Mouse (Mus musculus): Measurements from ENCODE around the gene Coro2b.

Coro2b gene

DNA sequence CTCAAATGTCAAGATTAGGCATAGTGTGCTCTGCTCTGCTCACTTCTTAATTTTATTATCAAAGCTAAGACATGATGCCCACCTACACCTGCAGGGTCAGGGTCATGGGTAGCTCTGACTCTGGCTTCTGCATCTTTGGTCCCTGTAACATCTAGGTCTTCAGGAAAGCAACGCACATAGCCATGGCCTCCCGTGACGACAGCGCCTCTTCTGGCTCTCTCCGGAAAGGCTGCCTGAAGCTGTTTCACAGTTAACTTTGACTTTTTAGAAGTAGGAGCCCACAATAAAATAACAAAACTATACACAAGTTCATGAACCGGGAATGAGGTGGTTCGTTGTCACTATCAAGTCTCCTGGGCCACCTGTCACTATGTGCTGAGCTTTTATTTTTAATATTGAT lies 99.4 kb downstream of the Coro2b start:
- no peak for DNase-seq (ENCODE audit: low spot score)

DNA sequence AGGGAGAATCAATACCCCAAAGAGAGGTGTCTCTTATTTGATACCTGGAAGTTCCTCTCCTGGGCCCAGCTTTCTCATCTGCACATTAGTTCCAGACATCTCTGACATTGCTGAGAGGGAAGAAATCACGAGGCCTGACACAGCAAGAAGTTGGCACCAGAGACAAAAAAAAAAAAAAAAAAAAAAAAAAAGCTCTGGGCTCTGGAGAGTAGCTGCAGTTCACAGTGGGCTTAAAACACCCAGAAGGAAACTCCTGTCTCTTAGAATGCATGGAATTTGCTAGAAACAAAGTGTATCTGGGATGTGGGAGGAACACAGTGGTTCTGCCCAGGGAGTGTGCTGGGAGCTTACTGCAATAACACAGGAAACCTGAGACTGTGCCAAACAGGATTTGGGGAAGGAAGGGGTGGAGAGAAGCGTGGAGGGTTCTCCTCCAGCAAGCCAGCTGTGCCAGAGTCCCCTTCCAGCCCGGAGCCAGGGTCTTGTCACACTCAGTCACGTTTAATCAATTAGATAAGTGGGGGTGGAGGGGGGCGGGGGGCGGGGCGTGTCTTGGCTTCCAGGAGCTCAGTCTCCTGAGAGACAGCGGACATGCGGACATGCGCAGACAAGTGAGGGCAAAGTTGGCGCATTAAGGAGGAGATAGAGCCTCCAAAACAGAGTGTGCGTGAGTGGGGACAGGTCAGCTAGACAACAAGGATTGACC lies 101.1 kb downstream of the Coro2b start:
- DNase-seq (ENCODE audit: low spot score): peak; percentile 72

DNA sequence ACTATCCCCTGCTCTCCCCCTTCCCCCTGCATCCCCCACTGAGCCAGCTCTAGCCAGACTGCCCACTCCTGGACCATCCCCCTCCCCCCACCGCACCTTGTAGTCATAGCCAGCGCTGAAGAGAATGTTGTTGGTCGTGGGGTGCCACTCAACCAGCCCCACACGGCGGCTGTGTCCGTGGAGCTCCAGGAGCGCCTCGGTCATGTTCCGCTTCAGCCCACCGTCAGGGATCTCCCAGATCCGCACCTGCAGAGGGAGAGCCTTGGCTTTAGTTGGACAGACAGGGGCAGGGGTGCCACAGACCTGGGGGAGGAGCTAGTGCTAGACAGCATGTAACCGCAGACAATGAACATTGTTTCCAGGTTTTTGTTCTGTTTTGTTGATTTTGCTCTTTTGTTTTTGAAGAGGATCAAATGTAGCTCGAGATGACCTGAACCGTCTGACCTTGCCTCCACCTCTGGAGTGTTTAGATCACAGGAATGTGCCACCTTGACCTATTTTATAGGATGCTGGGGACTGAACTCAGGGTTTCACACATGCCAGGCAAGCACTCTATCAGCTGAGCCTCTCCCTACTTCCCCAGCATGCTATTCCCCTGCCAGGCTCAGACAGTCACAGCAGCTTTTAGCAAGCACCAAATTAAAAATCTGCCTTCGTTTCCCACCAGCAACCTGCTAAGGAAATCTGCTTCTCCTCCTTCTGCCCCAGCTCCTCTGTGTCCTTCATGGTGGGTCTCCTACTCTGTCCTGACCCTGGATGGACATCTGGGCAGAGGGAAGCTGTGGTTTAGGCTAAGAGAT lies 104.4 kb downstream of the Coro2b start:
- no peak for DNase-seq (ENCODE audit: low spot score)

DNA sequence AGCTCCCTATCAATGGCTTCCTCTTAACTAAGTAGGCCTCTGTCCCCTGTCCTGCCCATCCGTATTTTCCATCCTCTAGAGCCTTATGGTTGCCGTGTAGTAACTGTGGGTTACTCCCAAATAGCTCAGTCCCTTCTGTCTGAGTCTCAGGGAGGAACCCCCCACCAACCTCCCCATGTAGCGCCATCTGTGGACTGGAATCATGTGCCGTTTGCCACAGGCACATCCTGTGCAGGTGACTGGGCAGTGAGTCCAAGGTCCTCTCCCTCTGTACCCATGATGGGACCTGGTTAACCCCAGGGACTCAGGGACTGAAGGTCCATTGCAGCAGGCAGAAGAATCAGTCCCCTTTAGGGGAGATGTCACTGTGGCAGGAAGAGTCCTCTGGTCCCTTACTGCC lies 106.1 kb downstream of the Coro2b start:
- DNase-seq (ENCODE audit: low spot score): no peak

DNA sequence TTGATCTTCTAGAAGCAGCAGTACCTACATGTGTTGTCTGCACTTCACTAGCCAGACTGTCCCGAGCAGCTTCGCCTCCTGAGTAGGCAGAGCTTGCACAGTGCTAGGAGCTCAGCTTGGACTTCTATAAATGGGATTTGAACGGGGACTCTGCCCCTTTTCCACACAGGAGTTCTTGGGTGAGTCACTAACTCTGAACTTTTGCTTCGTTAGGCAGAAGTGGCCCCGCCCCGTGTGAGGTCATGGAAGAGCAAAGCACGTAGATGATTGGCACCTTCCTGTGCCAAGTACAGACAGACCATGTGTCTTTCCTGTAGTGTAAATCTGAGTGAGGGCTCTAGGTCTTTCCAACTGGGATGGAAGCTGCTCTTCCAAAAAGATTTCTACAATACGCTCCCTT lies 109.8 kb downstream of the Coro2b start:
- DNase-seq (ENCODE audit: low spot score): no peak

DNA sequence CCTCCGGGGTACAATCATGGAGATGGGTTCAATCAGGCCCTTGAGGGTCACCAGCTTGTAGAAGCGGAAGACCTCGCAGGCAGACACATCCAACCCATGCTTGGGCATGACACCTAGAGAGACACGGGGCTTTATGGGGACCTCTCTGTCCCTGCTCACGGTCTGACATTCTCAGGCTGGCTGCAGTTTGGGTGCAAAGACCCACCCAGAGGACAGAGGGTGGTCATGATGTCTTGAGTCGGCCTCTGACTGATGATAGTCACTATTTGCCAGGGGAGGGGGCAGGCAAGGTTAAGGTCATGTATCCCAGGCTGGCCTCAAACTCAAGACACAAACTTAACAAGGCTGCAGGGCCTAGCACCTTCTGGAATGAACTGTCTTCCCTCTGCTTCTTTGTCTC lies 110.3 kb downstream of the Coro2b start:
- DNase-seq (ENCODE audit: low spot score): no peak

DNA sequence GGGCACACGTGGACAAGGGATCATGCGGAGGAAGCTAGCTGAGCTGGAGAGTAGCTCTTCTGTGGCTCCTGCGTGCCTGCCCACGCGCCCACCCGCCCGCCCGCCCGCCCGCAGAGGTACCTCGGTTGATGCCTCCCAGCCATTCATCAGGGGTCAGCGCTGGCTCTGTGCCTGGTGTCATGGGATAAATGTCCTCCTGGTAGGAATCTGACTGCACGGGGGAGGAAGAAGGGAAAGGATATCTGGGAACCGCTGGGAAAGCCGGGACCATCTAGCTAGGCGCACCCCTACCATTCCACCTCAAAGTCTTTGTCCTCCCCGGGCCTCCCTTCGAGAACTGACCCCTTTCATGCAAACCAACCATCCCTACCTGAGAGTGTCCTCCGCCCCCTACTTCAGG lies 110.8 kb downstream of the Coro2b start:
- DNase-seq (ENCODE audit: low spot score): no peak

DNA sequence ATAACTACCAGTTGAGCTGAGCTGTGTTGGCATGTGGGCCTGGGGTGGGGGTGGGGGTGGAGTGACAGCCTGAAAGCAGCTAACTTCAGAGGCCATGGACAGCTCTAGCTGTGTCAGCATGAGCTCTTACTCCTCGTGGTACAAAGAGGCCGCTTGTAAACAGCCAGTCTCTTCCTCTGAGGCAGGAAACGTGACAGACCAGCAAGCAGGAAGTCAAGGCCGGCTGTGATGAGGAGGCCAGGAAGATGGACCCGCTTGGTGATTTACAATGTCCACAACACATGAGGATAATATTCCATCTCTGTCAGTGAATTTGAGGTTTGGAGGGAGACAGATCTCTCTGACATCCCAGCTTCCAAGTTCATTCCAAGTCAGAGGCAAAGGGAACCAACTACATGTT lies 111.6 kb downstream of the Coro2b start:
- DNase-seq (ENCODE audit: low spot score): peak; percentile 36

DNA sequence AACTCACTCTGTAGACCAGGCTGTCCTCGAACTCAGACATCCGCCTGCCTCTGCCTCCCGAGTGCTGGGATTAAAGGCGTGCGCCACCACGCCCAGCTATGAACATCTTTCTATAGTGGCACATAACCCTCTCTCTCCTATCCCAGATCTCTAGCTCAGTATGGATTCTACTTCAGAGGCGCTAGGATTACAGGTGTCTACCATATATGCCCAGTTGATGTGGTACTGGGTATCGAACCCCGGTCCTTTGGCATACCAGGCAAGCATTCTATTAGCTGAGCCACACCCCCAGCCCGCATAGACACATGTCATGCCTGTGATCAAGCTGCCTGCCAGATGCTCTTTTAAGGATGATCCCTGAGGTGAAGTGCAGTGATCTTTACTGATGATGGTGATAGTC lies 113.0 kb downstream of the Coro2b start:
- no peak for DNase-seq (ENCODE audit: low spot score)

DNA sequence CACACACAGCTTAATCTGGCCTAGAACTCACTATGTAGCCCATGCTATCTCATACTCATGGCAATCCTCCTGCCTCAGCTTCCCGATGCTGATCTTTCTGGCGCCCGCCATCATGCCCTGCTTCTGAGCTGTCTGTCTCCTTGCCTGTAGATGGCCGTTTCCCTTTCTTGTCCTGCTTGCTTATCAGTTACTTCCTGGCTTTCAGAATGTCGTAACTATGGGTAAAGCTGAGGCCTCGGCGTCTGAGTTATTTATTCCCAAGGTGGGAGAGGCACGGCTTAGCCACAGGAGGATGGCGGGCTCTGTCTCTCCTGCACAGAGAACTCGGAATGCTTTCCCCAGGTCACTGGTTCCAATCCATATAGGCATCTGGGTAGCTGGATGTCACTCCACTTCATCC lies 113.9 kb downstream of the Coro2b start:
- DNase-seq (ENCODE audit: low spot score): peak; percentile 67

DNA sequence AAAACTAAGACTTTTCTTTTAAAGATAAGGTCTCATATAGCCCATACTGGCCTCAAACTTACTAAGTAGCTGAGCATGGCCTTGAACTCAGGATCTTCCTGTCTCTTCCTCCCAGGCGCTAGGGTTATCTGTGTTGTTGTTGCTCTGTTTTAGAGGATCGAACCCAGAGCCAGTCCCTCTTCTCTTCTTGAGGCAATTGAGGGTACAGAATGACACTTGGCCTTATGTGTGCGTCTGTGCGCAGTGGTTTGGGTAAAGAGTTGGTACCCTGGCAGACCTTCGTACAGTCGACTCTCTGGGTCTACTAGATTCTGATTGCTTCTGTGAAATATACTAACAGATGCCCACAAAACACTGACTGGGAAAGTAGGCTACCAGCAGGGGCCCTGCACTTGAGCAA lies 114.9 kb downstream of the Coro2b start:
- DNase-seq (ENCODE audit: low spot score): no peak

DNA sequence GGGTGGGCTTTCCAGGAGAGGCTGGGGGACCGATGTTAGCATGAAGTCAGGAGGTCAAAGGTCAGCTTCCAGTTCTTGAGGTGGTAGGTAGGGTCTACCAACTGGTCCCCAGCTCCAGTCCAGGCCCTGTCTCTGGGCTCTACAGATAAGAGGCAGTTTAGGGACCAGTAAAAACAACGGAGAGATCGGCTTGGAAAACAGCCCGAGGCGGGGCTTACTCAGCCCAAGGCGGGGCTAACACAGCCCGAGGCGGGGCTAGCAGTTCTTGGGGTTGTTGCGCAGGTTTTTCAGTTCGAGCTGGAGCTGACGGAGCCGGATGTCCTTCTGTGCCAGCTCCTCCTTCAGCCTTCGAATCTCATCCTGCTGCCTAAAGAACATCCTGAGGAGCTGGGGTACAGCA lies 115.8 kb downstream of the Coro2b start:
- peak; percentile 72 for DNase-seq (ENCODE audit: low spot score)

DNA sequence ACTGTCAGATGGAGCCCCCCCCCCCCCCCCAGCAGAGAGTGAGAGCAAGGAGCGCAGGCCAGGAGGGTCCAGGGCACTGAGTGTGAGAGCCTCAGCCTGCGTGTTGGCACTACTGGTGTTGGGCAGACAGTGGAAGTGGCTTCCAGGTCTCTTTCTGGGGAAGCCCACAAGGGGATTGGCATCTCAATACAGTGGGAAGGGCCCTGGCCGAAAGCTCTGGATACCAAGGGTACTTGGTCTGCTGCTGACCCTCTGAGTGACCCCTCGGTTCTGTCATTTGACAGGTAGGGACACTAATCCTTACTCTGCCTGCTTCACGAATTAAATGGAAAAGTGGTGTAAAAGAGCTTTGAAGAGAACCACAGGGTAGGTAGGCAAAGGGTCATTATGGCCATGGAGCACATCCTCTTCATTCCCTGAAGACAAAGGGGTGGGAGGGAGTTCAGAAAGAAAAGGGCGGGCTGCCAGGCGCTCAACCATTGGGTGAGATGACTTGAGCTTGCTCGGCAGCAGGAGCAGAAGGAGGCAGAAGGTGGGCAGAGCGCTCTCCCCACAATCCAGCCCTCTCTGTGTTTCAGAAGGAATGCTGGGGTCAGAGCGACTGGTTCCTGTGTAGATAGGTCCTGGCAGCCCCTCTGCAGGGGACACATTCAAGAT lies 116.5 kb downstream of the Coro2b start:
- no peak for DNase-seq (ENCODE audit: low spot score)

DNA sequence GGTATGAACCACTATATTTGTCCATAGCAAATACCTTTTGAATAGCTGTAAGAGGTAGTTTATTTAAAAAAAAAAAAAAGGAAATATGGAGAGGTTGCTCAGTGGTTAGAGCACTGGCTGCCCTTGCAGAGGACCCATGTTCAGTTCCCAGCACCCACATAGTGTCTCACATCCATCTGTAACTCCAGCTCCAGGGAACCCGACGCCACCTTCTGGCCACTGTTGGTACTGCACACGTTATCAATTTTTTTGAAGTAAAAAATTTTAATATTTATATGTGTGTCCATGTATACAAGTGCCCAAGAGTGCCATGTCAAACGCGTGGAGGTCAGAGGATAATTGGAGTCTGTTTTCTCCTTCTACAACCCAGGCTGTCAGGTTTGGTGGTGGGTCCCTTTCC lies 118.1 kb downstream of the Coro2b start:
- no peak for DNase-seq (ENCODE audit: low spot score)

DNA sequence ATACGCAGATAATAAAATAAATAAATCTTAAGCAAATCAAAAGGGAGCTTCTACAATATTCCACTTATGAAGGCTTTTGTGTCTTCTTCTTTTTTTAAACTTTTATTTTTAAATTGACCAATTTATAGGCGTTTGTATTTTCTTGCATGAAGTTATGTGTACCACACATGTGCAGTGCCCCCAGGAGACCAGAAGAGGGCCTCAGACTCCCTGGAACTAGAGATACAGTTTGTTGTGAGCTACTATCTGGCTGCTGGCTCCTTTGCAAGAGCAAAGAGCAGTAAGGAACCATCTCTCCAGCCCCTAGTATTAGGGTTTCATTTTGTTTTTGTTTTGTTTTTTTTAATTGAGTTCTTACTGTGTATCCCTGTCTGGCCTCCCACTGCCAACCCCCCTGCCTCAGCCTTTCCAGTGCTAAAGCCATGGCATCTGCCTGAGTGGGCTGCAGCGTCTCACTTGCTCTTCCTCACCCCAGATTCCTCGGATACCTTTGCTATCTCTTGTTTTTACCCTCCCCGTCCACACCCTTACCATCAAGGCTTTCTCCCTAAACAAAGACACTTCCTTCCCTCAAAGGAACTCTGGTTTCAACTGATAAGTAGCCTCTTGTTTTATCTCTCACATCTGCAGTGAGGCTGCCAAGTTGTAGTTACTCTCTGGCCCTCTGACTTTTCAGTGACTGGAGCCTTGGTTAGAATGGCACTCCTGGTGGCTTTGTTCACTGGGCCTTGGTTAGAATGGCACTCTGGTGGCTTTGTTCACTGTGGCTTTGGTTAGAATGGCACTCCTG lies 129.3 kb downstream of the Coro2b start:
- peak; percentile 18 for DNase-seq (ENCODE audit: low spot score)

DNA sequence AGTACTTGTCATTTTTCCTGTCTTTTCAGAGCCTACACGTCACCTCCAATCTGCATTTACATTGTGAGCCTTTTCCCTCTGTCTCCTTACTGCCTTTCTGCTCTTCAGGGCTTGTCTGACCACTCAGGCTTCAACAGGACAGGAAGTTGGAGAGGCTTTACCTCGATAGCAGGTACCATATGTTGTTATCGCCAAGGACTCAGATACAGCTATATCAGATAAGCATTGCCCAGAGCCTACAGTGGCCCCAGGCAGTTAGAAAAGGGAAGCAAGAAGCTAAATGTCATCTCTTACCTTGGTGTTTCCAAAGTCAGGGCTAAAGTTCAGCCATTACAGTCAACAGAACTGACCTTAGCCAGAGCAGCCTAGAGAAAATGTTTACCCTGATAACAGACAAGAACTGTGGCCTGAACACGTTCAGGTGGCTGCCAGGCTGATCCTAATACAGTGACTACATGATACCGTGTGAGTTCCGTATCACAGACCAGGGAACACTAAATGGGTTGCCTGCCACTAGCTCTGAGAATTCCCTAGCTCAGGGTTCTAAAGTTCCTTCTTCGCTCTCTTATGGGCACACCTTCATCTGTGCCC lies 130.3 kb downstream of the Coro2b start:
- peak; percentile 71 for DNase-seq (ENCODE audit: low spot score)

DNA sequence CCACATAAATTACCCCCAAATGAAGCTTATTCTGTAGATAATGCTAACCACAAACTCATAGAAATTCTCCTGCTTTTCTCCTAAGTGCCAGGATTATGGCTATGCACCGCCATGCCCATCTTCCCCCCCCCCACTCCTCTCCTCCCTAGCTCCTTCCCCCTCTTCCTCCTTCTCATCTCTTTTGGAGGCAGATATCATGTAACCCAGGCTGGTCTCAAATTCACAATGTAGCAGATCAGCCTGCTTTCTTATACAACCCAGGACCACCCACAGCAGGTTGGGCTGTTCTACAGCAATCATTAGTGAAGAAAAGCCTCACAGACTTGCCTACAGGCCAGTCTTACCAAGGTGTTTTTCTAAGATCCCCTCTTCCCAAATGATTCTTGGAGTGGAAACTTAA lies 135.3 kb downstream of the Coro2b start:
- no peak for DNase-seq (ENCODE audit: low spot score)

DNA sequence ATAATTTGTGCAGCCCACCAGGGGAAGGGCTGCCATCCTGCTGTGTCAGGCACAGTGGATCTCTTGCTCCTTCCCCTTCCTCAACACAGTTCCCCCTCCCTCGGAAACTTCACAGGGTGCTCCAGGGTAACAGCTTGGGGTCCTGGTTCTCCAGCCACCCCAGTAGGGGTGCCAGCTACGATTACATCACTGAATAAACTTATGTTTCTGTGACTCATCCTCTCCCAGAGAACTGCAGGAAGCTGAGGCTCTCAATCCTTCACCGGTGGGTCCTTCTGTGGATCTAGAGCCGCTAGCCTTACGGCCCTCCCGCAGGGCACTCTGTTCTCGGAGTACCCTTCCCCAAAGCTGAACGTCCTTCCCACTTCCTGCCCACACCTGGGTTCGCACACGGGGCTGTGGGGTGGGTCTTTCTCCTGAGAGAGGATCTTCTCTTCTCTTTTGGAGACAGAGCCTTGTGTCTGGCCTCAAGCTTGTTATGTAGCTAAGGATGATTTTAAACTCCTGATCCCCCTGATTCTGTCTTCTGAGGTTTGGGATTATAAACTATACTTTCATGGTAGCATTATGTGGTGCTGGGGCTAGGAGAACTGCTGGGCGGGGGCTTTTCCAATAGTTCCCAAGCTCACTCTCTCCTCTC lies 136.2 kb downstream of the Coro2b start:
- DNase-seq (ENCODE audit: low spot score): no peak

DNA sequence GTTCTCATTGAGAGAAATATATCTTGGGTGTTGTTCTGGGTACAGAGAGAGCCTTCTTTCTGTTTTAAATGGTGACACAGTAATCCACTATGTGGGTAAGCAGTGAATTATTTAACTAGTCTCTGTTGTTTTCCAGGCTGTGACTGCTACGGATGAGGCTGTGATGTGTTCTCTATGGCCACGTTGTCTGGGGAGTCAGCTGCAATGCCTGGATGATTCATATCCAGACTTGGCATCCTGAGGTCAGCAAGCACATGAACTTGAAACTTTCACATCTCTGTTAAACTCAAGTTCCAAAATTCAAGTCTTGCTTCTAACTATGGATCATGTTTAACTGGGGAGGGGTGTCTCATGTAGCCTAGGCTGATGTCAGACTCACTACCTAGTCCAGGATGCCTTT lies 142.7 kb downstream of the Coro2b start:
- no peak for DNase-seq (ENCODE audit: low spot score)

DNA sequence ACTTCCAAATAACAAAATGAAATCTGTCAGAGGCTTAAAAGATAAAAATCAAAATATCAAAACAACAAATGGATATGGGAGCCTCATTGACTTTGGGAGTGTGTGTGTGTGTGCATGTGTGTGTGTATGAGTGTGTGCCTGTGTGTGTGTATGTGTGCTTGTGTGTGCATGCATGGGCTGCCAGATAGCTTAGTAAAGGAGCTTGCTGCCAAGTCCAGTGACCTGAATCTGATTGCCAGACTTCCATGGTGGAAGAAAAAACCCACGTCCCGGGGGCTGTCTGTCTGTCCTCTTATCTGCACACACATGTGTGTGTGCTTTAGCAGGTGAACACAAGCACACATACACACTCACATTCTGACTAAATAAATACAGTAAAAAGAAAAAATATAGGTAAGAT lies 143.3 kb downstream of the Coro2b start:
- DNase-seq (ENCODE audit: low spot score): no peak

DNA sequence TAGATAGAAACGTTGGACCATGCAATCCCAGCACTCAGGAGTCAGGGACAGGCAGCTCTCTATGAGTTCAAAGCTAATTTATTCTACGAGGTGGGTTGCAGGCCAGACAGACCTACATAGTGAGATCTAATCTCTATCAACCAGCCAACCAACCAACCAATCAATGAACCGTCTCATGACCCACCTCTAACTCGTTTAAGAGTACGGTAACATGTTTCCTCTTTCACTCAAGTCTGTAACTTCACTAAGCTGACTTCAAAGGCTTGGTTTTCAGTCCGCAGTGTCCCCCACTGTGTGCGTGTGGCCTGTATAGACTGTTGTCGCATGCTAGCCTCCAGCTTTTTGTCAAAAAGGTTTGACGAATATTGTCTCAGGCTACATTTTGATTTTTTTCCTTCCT lies 147.1 kb downstream of the Coro2b start:
- no peak for DNase-seq (ENCODE audit: low spot score)
